Mouse (Mus musculus): ENCODE data around the gene Efcab11. TPM values are rescaled to one million over a fixed set of nuclear protein-coding genes. Genes with fewer than 3 reads are reported as not detected.

Efcab11 gene
- total and polyA plus RNA-seq, 3 experiments, result 2.5 to 3.5 TPM; not detected in 1

DNA sequence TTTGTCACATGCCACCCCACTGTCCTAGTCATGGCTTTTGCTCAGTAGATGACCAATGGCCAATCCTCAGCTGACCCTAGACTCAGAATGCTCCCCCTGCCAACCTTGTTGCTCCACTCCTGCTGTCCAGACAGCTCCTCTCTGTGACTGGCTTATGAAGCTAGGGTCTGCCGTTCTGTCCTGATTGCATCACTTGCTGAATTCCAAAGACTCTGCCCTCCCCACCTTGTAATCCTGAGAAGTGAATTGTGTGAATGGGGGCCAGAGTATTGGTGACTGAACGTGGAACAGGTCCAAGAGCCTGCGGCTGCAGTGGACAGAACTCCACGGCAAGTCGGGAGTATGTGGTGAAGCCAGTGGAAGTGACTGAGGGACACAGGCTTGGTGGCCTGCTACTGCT is 145.0 kb downstream of the Efcab11 start:
- no peak overlapping the region for H3K27ac ChIP-seq (ENCODE audit: control insufficient read depth, low read depth, low read length)
- TF ChIP-seq USF1 (IDR thresholded peaks at IDR 0.05; ENCODE audit: low read depth, low read length), result no peak
- TF ChIP-seq MAX (IDR thresholded peaks at IDR 0.05; ENCODE audit: low read length), result no peak
- no peak for TF ChIP-seq KAT2A (conservative IDR thresholded peaks at IDR 0.05; ENCODE audit: low read depth, low read length)
- TF ChIP-seq ETS1 (IDR thresholded peaks at IDR 0.05; ENCODE audit: low read depth, low read length), result no peak
- TF ChIP-seq USF2 (IDR thresholded peaks at IDR 0.05; ENCODE audit: borderline replicate concordance in 1 of 2, insufficient read depth in 1 of 2, low read depth in 1 of 2, low read length in 2 of 2), result no peak
- no peak for TF ChIP-seq UBTF (IDR thresholded peaks at IDR 0.05; ENCODE audit: borderline replicate concordance, insufficient read depth, low read depth, low read length)
- TF ChIP-seq ZC3H11A (IDR thresholded peaks at IDR 0.05; ENCODE audit: low read depth, low read length), result no peak
- TF ChIP-seq POLR2AphosphoS2 (IDR thresholded peaks at IDR 0.05; ENCODE audit: low read length), result no peak
- TF ChIP-seq CTCF (IDR thresholded peaks at IDR 0.05 in 2 of 3, conservative IDR thresholded peaks at IDR 0.05 in 1 of 3; ENCODE audit: control insufficient read depth in 1 of 3, insufficient read depth in 1 of 3, low read depth in 2 of 3, low read length in 3 of 3, poor library complexity in 1 of 3, severe bottlenecking in 1 of 3), result no peak
- no peak for TF ChIP-seq MAFK (IDR thresholded peaks at IDR 0.05; ENCODE audit: borderline replicate concordance, low read depth, low read length)
- no peak overlapping the region for H3K4me3 ChIP-seq (ENCODE audit: control insufficient read depth in 1 of 2, insufficient read depth in 1 of 2, low read depth in 2 of 2, low read length in 2 of 2)
- no peaks in the 10 kb centered on the region for H3K9me3 ChIP-seq (replicated peaks; ENCODE audit: insufficient read depth, low read length)
- no peaks in the 10 kb centered on the region for H3K36me3 ChIP-seq (ENCODE audit: control insufficient read depth in 1 of 2, insufficient read depth in 2 of 2, low read length in 2 of 2)
- no peaks in the 10 kb centered on the region for H3K27me3 ChIP-seq (ENCODE audit: control insufficient read depth in 1 of 2, insufficient read depth in 2 of 2, low read length in 2 of 2)
- no peak for DNase-seq (ENCODE audit: low read depth, low spot score)
- no peak overlapping the region for H3K9ac ChIP-seq (ENCODE audit: control insufficient read depth, low read depth, low read length, poor library complexity, severe bottlenecking)
- no peaks in the 10 kb centered on the region for H3K79me2 ChIP-seq (ENCODE audit: control insufficient read depth, insufficient read depth, low read length, poor library complexity)
- peaks cover 0 to 2% of the 10 kb centered on the region in 2 experiments; a peak in 1 of 4 replicates for H3K4me1 ChIP-seq (ENCODE audit: control insufficient read depth in 1 of 2, insufficient read depth in 2 of 2, low read length in 2 of 2)

DNA sequence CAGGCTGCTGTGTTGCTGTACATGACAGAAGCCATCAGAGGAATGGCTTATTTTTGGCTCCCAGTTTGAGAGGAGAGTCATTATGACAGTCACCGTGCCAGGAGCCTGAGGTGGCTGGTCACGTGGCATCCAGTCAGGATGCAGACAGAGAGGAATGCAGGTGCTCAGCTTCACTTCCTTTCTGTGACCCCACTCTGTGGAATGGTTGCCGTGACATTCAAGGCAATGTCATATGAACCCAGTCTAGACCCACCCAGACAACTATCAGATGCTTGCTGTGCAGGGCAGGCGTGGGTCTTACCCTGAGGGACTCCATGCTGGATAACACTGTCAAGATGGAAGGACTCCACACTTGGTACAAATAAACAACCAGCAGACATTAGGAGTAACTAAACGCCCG is 146.0 kb downstream of the Efcab11 start:
- no peak overlapping the region for H3K9ac ChIP-seq (ENCODE audit: control insufficient read depth, low read depth, low read length, poor library complexity, severe bottlenecking)
- no peaks in the 10 kb centered on the region for H3K36me3 ChIP-seq (ENCODE audit: control insufficient read depth in 1 of 2, insufficient read depth in 2 of 2, low read length in 2 of 2)
- DNase-seq (ENCODE audit: low read depth, low spot score), result no peak
- no peaks in the 10 kb centered on the region for H3K79me2 ChIP-seq (ENCODE audit: control insufficient read depth, insufficient read depth, low read length, poor library complexity)
- H3K27me3 ChIP-seq (ENCODE audit: control insufficient read depth in 1 of 2, insufficient read depth in 2 of 2, low read length in 2 of 2), result no peaks in the 10 kb centered on the region
- H3K4me3 ChIP-seq (ENCODE audit: control insufficient read depth in 1 of 2, insufficient read depth in 1 of 2, low read depth in 2 of 2, low read length in 2 of 2), result no peak overlapping the region
- TF ChIP-seq UBTF (IDR thresholded peaks at IDR 0.05; ENCODE audit: borderline replicate concordance, insufficient read depth, low read depth, low read length) (no peak), TAL1 (IDR thresholded peaks at IDR 0.05; ENCODE audit: low read length) (no peak), MYB (IDR thresholded peaks at IDR 0.05; ENCODE audit: low read depth, low read length) (no peak), CHD2 (IDR thresholded peaks at IDR 0.05; ENCODE audit: low read length) (no peak), USF2 (IDR thresholded peaks at IDR 0.05; ENCODE audit: borderline replicate concordance in 1 of 2, insufficient read depth in 1 of 2, low read depth in 1 of 2, low read length in 2 of 2) (no peak)
- no peak overlapping the region for H3K27ac ChIP-seq (ENCODE audit: control insufficient read depth, low read depth, low read length)
- H3K4me1 ChIP-seq (ENCODE audit: control insufficient read depth in 1 of 2, insufficient read depth in 2 of 2, low read length in 2 of 2), result peaks cover 0 to 2% of the 10 kb centered on the region in 2 experiments; a peak in 1 of 4 replicates
- H3K9me3 ChIP-seq (replicated peaks; ENCODE audit: insufficient read depth, low read length), result no peaks in the 10 kb centered on the region

DNA sequence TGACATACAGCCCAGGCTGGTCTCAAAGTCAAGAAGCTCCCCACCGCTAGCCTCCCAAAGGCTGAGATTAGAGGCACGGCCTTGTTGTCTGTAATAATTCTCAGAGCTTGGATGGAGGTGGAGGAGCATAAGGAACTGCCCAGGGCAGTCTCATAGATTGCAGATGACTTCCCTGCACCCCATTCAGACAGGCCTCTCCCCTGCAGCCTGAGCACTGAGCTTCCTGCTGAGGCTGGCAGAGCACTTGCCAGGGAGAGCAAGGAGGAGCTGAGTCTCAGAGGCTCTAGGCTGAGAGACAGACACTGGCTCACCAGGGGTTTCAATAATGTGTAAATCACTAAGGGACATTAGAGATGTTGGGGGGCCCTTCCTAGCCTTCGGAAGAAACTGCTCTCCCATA is 147.3 kb downstream of the Efcab11 start:
- Histone ChIP-seq H3K79me2 (ENCODE audit: control insufficient read depth, insufficient read depth, low read length, poor library complexity) (no peaks in the 10 kb centered on the region), H3K36me3 (ENCODE audit: control insufficient read depth in 1 of 2, insufficient read depth in 2 of 2, low read length in 2 of 2) (no peaks in the 10 kb centered on the region), H3K27ac (ENCODE audit: control insufficient read depth, low read depth, low read length) (no peak overlapping the region), H3K9me3 (replicated peaks; ENCODE audit: insufficient read depth, low read length) (no peaks in the 10 kb centered on the region), H3K4me1 (ENCODE audit: control insufficient read depth in 1 of 2, insufficient read depth in 2 of 2, low read length in 2 of 2) (peaks cover 0 to 2% of the 10 kb centered on the region in 2 experiments; a peak in 1 of 4 replicates), H3K27me3 (ENCODE audit: control insufficient read depth in 1 of 2, insufficient read depth in 2 of 2, low read length in 2 of 2) (no peaks in the 10 kb centered on the region), H3K4me3 (ENCODE audit: control insufficient read depth in 1 of 2, insufficient read depth in 1 of 2, low read depth in 2 of 2, low read length in 2 of 2) (no peak overlapping the region), H3K9ac (ENCODE audit: control insufficient read depth, low read depth, low read length, poor library complexity, severe bottlenecking) (no peak overlapping the region)
- TF ChIP-seq ZKSCAN1 (IDR thresholded peaks at IDR 0.05; ENCODE audit: low read depth, low read length) (no peak), RAD21 (IDR thresholded peaks at IDR 0.05; ENCODE audit: low read depth, low read length) (no peak), CHD1 (IDR thresholded peaks at IDR 0.05; ENCODE audit: low read depth, low read length) (no peak), ZC3H11A (IDR thresholded peaks at IDR 0.05; ENCODE audit: low read depth, low read length) (no peak), MYC (IDR thresholded peaks at IDR 0.05; ENCODE audit: low read depth, low read length) (no peak), CTCF (IDR thresholded peaks at IDR 0.05 in 2 of 3, conservative IDR thresholded peaks at IDR 0.05 in 1 of 3; ENCODE audit: control insufficient read depth in 1 of 3, insufficient read depth in 1 of 3, low read depth in 2 of 3, low read length in 3 of 3, poor library complexity in 1 of 3, severe bottlenecking in 1 of 3) (no peak), MXI1 (IDR thresholded peaks at IDR 0.05; ENCODE audit: low read depth, low read length) (no peak), GABPA (IDR thresholded peaks at IDR 0.05; ENCODE audit: low read depth, low read length) (no peak), MAX (IDR thresholded peaks at IDR 0.05; ENCODE audit: low read length) (no peak), MYB (IDR thresholded peaks at IDR 0.05; ENCODE audit: low read depth, low read length) (no peak), USF1 (IDR thresholded peaks at IDR 0.05; ENCODE audit: low read depth, low read length) (no peak), HCFC1 (IDR thresholded peaks at IDR 0.05; ENCODE audit: low read depth, low read length) (no peak), POLR2AphosphoS2 (IDR thresholded peaks at IDR 0.05; ENCODE audit: low read length) (no peak), MAFK (IDR thresholded peaks at IDR 0.05; ENCODE audit: borderline replicate concordance, low read depth, low read length) (no peak), MEF2A (IDR thresholded peaks at IDR 0.05; ENCODE audit: extremely low read depth, insufficient replicate concordance, low read depth, low read length, poor library complexity, severe bottlenecking) (no peak), CHD2 (IDR thresholded peaks at IDR 0.05; ENCODE audit: low read length) (no peak), POLR2A (IDR thresholded peaks at IDR 0.05; ENCODE audit: control insufficient read depth in 1 of 2, insufficient read depth in 1 of 2, low read depth in 1 of 2, low read length in 2 of 2, poor library complexity in 1 of 2) (no peak), ZNF384 (IDR thresholded peaks at IDR 0.05; ENCODE audit: low read depth, low read length) (no peak), TBP (IDR thresholded peaks at IDR 0.05; ENCODE audit: low read depth, low read length) (no peak)
- DNase-seq (ENCODE audit: low read depth, low spot score), result no peak
